Mouse (Mus musculus): ENCODE measurements around the gene Hmgb1. TPM values are rescaled to one million over a fixed set of nuclear protein-coding genes. Genes with fewer than 3 reads are reported as not detected.
A peak's percentile ranks its signal among the peaks of the same experiment; 100 is the strongest.

Gene Hmgb1
- polyA plus RNA-seq, 1 experiment, result 138 TPM

DNA sequence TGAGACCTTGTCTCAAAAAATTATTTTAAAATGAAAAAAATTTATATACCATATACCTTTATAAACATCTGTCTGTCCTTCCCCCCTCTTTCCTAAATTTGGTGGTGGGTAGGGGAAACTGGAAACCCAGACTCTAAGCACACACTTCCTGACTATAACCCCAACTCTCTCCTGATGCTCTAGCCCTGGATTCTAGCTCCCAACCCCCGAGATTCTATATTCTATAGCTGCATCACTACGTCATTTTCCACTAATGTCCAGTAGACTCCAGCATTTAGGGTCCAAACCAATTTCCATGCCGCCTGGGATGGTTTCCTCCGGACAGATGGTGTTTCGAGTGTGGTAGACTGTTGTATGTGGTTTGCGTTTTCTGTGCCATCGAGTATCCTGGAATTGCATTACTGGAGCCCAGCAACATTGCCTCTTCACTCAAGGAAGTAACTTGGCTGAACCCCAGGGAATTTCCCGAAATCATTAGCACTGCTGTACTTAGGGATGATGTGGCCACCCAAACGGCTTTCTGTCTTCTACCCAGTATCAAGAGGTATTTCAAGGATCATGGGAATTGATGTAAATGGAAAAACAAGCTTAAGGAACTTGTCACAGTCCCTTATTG, 138.7 kb downstream of the Hmgb1 start:
- TF ChIP-seq CTCF (IDR thresholded peaks at IDR 0.05; ENCODE audit: borderline replicate concordance, insufficient read depth, low read length) (no peak), POLR2A (IDR thresholded peaks at IDR 0.05; ENCODE audit: low read depth, low read length) (peak; percentile 9; the same call in 1 of the 2 replicates)
- Histone ChIP-seq H3K27ac (ENCODE audit: insufficient read depth, low read length) (no peak overlapping the region), H3K4me1 (ENCODE audit: control insufficient read depth, insufficient read depth, low read length) (no peaks in the 10 kb centered on the region), H3K4me3 (ENCODE audit: insufficient read depth, low read length) (no peak overlapping the region)

- no peak for TF ChIP-seq CTCF (IDR thresholded peaks at IDR 0.05; ENCODE audit: borderline replicate concordance, insufficient read depth, low read length)
- TF ChIP-seq POLR2A (IDR thresholded peaks at IDR 0.05; ENCODE audit: low read depth, low read length), result 0 out of 2 replicates have a peak, but pooled peaks have one; percentile 14
- no peaks in the 10 kb centered on the region for H3K4me1 ChIP-seq (ENCODE audit: control insufficient read depth, insufficient read depth, low read length)
- H3K4me3 ChIP-seq (ENCODE audit: insufficient read depth, low read length), result no peak overlapping the region
- no peak overlapping the region for H3K27ac ChIP-seq (ENCODE audit: insufficient read depth, low read length)
Measured at GRCm38 (mm10) chr5:149045054-149045453, 139.2 kb downstream of the Hmgb1 start.

- no peaks in the 10 kb centered on the region for H3K4me1 ChIP-seq (ENCODE audit: control insufficient read depth, insufficient read depth, low read length)
- H3K27ac ChIP-seq (ENCODE audit: insufficient read depth, low read length), result no peak overlapping the region
- H3K4me3 ChIP-seq (ENCODE audit: insufficient read depth, low read length), result no peak overlapping the region
- no peak for TF ChIP-seq POLR2A (IDR thresholded peaks at IDR 0.05; ENCODE audit: low read depth, low read length)
- no peak for TF ChIP-seq CTCF (IDR thresholded peaks at IDR 0.05; ENCODE audit: borderline replicate concordance, insufficient read depth, low read length)
Measured at GRCm38 (mm10) chr5:149044067-149044466, 140.2 kb downstream of the Hmgb1 start.

- no peak overlapping the region for H3K4me3 ChIP-seq (ENCODE audit: insufficient read depth, low read length)
- TF ChIP-seq CTCF (IDR thresholded peaks at IDR 0.05; ENCODE audit: borderline replicate concordance, insufficient read depth, low read length), result no peak
- no peak for TF ChIP-seq POLR2A (IDR thresholded peaks at IDR 0.05; ENCODE audit: low read depth, low read length)
Measured at GRCm38 (mm10) chr5:149043240-149043639, 141.0 kb downstream of the Hmgb1 start.

DNA sequence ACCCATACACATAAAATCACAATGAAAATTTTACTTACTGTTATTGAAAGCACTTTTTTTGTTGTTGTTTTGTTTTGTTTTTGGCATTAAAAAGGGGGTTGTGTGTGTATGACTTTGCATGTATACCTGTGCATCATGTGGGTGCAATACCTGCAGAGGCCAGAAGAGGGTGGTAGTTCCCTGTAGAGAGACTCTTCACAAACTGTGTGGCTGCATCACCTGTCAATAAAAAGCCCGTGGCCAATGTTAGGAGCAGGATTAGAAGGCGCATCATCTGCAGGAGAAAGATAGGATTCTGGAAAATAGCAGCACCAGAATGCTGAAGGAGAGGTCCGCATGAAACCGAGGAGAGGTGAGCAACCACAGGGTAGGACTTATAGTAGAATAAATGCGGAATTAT, 144.5 kb downstream of the Hmgb1 start:
- no peaks in the 10 kb centered on the region for H3K4me1 ChIP-seq (ENCODE audit: control insufficient read depth, insufficient read depth, low read length)
- no peak for TF ChIP-seq POLR2A (IDR thresholded peaks at IDR 0.05; ENCODE audit: low read depth, low read length)
- H3K27ac ChIP-seq (ENCODE audit: insufficient read depth, low read length), result no peak overlapping the region
- H3K4me3 ChIP-seq (ENCODE audit: insufficient read depth, low read length), result no peak overlapping the region

More at GRCm38 (mm10) chr5:149043240-149043639, 141.0 kb downstream of the Hmgb1 start:
- Histone ChIP-seq H3K4me1 (ENCODE audit: control insufficient read depth, insufficient read depth, low read length) (no peaks in the 10 kb centered on the region), H3K27ac (ENCODE audit: insufficient read depth, low read length) (no peak overlapping the region)

DNA sequence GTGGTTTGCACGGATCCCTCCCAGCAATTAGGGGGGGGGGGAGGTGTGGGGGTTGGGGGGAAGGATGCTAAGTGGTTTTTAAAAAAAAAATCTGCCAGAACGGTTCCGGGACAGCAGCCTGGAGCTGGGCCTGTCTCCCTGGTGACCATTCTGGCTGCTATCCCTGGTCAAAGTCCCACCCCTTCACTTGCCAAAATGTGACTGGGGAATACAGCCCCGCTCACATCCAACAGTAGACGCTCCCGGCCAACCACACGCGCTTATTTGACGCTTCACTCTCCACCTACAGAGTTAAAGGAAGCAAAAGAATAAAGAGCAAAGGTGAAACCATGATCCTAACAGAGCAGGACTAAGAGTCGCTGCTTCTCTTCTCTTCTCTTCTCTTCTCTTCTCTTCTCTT, 146.6 kb downstream of the Hmgb1 start:
- no peak overlapping the region for H3K4me3 ChIP-seq (ENCODE audit: insufficient read depth, low read length)
- TF ChIP-seq CTCF (IDR thresholded peaks at IDR 0.05; ENCODE audit: borderline replicate concordance, insufficient read depth, low read length), result no peak
- TF ChIP-seq POLR2A (IDR thresholded peaks at IDR 0.05; ENCODE audit: low read depth, low read length), result no peak
- H3K27ac ChIP-seq (ENCODE audit: insufficient read depth, low read length), result no peak overlapping the region
- H3K4me1 ChIP-seq (ENCODE audit: control insufficient read depth, insufficient read depth, low read length), result peaks cover 3% of the 10 kb centered on the region; the same call in 1 of the 2 replicates

DNA sequence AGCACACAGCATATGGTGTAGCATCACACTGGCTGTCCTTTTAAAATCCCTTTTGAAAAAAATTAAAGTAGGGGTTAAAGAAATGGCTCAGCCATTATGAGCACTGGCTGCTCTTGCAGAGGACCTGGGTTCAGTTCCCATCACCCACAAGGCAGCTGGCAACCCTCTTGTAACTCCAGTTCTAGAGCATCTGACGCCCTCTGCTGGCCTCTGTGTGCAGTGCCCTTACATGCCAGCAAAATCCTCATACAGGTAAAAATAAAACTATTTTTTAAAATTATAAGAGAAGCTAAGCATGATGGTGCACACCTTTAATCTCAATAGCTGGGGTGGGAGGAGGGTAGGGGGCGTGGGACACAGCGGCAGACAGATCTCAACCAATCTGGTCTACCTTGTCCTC, 147.4 kb downstream of the Hmgb1 start:
- TF ChIP-seq CTCF (IDR thresholded peaks at IDR 0.05; ENCODE audit: borderline replicate concordance, insufficient read depth, low read length) (no peak), POLR2A (IDR thresholded peaks at IDR 0.05; ENCODE audit: low read depth, low read length) (no peak)
- peaks cover 3% of the 10 kb centered on the region; the same call in 1 of the 2 replicates for H3K4me1 ChIP-seq (ENCODE audit: control insufficient read depth, insufficient read depth, low read length)
- H3K4me3 ChIP-seq (ENCODE audit: insufficient read depth, low read length), result no peak overlapping the region
- no peak overlapping the region for H3K27ac ChIP-seq (ENCODE audit: insufficient read depth, low read length)

DNA sequence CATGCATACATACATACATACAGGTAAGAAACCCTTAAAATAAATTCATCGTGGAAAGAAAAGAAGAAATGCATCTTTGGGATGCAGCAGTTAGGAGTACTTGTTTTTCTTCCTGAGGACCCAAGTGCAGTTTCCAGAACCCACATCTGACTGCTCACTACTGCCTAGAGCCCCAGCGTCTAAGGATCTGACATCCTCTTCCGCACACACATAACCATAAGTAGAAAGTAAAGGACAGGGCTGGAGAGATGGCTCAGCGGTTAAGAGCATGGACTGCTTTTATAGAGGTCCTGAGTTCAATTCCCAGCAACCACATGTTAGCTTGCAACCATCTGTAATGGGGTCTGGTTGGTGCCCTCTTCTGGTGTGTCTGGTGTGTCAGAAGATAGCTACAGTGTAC, 151.9 kb downstream of the Hmgb1 start:
- H3K27ac ChIP-seq (ENCODE audit: insufficient read depth, low read length), result no peak overlapping the region

GRCm38 (mm10) chr5:149031199-149031750, 153.0 kb downstream of the Hmgb1 start:
- peak overlapping the region; percentile 6; the same call in 1 of the 2 replicates for H3K4me3 ChIP-seq (ENCODE audit: insufficient read depth, low read length)

More for the DNA sequence above, 151.9 kb downstream of the Hmgb1 start:
- Histone ChIP-seq H3K4me1 (ENCODE audit: control insufficient read depth, insufficient read depth, low read length) (peaks cover 3% of the 10 kb centered on the region; the same call in 1 of the 2 replicates), H3K4me3 (ENCODE audit: insufficient read depth, low read length) (no peak overlapping the region)
- no peak for TF ChIP-seq POLR2A (IDR thresholded peaks at IDR 0.05; ENCODE audit: low read depth, low read length)
- TF ChIP-seq CTCF (IDR thresholded peaks at IDR 0.05; ENCODE audit: borderline replicate concordance, insufficient read depth, low read length), result no peak

DNA sequence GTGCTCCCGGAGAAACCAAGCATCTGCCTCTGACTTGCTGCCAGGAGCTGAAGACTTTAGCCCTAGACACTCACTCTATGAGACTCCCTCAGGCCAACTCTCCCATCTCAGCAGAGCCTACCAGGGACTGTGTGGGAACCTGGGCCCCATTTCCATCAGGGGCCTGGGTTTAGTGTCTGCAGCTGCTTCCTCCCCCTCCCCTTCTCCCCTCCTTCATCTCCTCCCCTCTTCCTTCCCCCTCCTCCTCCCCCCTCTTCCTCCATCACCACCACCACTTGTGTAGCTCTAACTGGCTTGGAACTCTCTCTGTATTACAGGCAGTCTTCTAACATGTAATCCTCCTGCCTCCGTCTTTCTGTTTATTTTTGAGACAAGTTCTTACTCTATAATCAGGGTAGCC, 154.2 kb downstream of the Hmgb1 start:
- H3K4me1 ChIP-seq (ENCODE audit: control insufficient read depth, insufficient read depth, low read length), result peaks cover 3% of the 10 kb centered on the region; the same call in 1 of the 2 replicates
- H3K27ac ChIP-seq (ENCODE audit: insufficient read depth, low read length), result no peak overlapping the region
- TF ChIP-seq CTCF (IDR thresholded peaks at IDR 0.05; ENCODE audit: borderline replicate concordance, insufficient read depth, low read length) (no peak), POLR2A (IDR thresholded peaks at IDR 0.05; ENCODE audit: low read depth, low read length) (no peak)
- H3K4me3 ChIP-seq (ENCODE audit: insufficient read depth, low read length), result no peak overlapping the region

More at GRCm38 (mm10) chr5:149031199-149031750, 153.0 kb downstream of the Hmgb1 start:
- peaks cover 3% of the 10 kb centered on the region; the same call in 1 of the 2 replicates for H3K4me1 ChIP-seq (ENCODE audit: control insufficient read depth, insufficient read depth, low read length)
- H3K27ac ChIP-seq (ENCODE audit: insufficient read depth, low read length), result peak overlapping the region; percentile 75
- TF ChIP-seq CTCF (IDR thresholded peaks at IDR 0.05; ENCODE audit: borderline replicate concordance, insufficient read depth, low read length) (no peak), POLR2A (IDR thresholded peaks at IDR 0.05; ENCODE audit: low read depth, low read length) (peak; percentile 62)
